In genomic region chr6:3179603-3180348, GRCm38 (mm10) we compare ENCODE assay signal across 6 mouse cellular contexts.
DNase-seq lines count a peak whose midpoint lies in the region; ATAC-seq and TF ChIP-seq lines count a peak whose summit lies in the region.
"Not testable (repeated sequence)": the region's sequence is repeated elsewhere in the genome, so short reads cannot be mapped to it uniquely, and the experiment has no call there.

No protein-coding gene starts in this region.

- H3K4me3 ChIP-seq in intestine, embryonic 16.5 days (ENCODE audit: low read length); kidney, postnatal 0 days (replicated peaks; ENCODE audit: low read depth, low read length); liver, embryonic 12.5 days; liver, embryonic 14.5 days (ENCODE audit: insufficient read depth in 1 of 2, low read depth in 2 of 2, low read length in 2 of 2): not testable (repeated sequence)

- peak; percentile 84 for DNase-seq in heart, adult 11 months
- DNase-seq in kidney, postnatal 0 days (ENCODE audit: low spot score); liver, embryonic 14.5 days (ENCODE audit: low read depth in 3 of 3, low spot score in 3 of 3): not testable (repeated sequence)

- H3K4me1 ChIP-seq in intestine, embryonic 16.5 days (ENCODE audit: control insufficient read depth, insufficient read depth, low read length); kidney, postnatal 0 days (replicated peaks; ENCODE audit: insufficient read depth, low read length); liver, embryonic 12.5 days; liver, embryonic 14.5 days (replicated peaks; ENCODE audit: control insufficient read depth in 2 of 2, insufficient read depth in 2 of 2, low read length in 1 of 2): not testable (repeated sequence)

- TF ChIP-seq CTCF in kidney, postnatal 0 days (IDR thresholded peaks at IDR 0.05; ENCODE audit: low read depth); liver, embryonic 14.5 days (IDR thresholded peaks at IDR 0.05; ENCODE audit: low read depth): not testable (repeated sequence)

- H3K36me3 ChIP-seq in intestine, embryonic 16.5 days (ENCODE audit: control insufficient read depth, insufficient read depth, low read length); kidney, postnatal 0 days (ENCODE audit: insufficient read depth, low read length); liver, embryonic 12.5 days; liver, embryonic 14.5 days (replicated peaks; ENCODE audit: control insufficient read depth, insufficient read depth, low read depth): not testable (repeated sequence)

- not testable (repeated sequence) for TF ChIP-seq EP300 in liver, embryonic 14.5 days (IDR thresholded peaks at IDR 0.05; ENCODE audit: low read depth)

- peaks cover 14% of the 10 kb centered on the region for H3K9me3 ChIP-seq in intestine, embryonic 16.5 days (ENCODE audit: control insufficient read depth, low read length)
- H3K9me3 ChIP-seq in kidney, postnatal 0 days (replicated peaks; ENCODE audit: low read length) = peaks cover 11% of the 10 kb centered on the region
- peaks cover 17% of the 10 kb centered on the region for H3K9me3 ChIP-seq in liver, embryonic 12.5 days (replicated peaks)
- H3K9me3 ChIP-seq in liver, embryonic 14.5 days (ENCODE audit: control insufficient read depth, low read length) = not testable (repeated sequence)

- H3K9ac ChIP-seq in intestine, embryonic 16.5 days (ENCODE audit: low read depth, low read length); kidney, postnatal 0 days (ENCODE audit: low read depth, low read length); liver, embryonic 12.5 days; liver, embryonic 14.5 days (replicated peaks): not testable (repeated sequence)

- not testable (repeated sequence) for H3K27me3 ChIP-seq in intestine, embryonic 16.5 days (replicated peaks; ENCODE audit: control insufficient read depth, insufficient read depth, low read length); kidney, postnatal 0 days (ENCODE audit: insufficient read depth, low read length); liver, embryonic 12.5 days (replicated peaks); liver, embryonic 14.5 days (ENCODE audit: control insufficient read depth, insufficient read depth, low read length)

- peak; percentile 46 for ATAC-seq in intestine, embryonic 16.5 days
- 0 out of 2 replicates have a peak, but pooled peaks have one; percentile 21 for ATAC-seq in kidney, postnatal 0 days (replicated peaks; ENCODE audit: low FRiP score, low read depth)
- peak; percentile 33 for ATAC-seq in liver, embryonic 12.5 days
- ATAC-seq in liver, embryonic 14.5 days (ENCODE audit: insufficient read depth) = peak; percentile 24; the same call in 1 of the 2 replicates
- ATAC-seq in megakaryocyte-erythroid progenitor cell, adult 5-6 weeks (replicated peaks; ENCODE audit: low FRiP score, low TSS enrichment, poor library complexity, severe bottlenecking) = peak; percentile 32

- not testable (repeated sequence) for H3K27ac ChIP-seq in intestine, embryonic 16.5 days (ENCODE audit: low read length); kidney, postnatal 0 days; liver, embryonic 12.5 days; liver, embryonic 14.5 days

- 72% methylated on average over 7 of the region's 10 CpGs for WGBS in intestine, embryonic 16.5 days
- WGBS in kidney, postnatal 0 days = 70% methylated on average over 7 of the region's 10 CpGs
- 54% methylated on average over 8 of the region's 10 CpGs for WGBS in liver, embryonic 12.5 days (ENCODE audit: insufficient replicate concordance)
- WGBS in liver, embryonic 14.5 days (ENCODE audit: insufficient replicate concordance) = 50% methylated on average over 7 of the region's 10 CpGs

- not testable (repeated sequence) for H3K4me2 ChIP-seq in intestine, embryonic 16.5 days (ENCODE audit: low read depth, low read length); kidney, postnatal 0 days (ENCODE audit: low read length); liver, embryonic 12.5 days; liver, embryonic 14.5 days (ENCODE audit: low read depth)
